Mouse (Mus musculus) lung, adult 18-20 months (tissue): ENCODE measurements around the gene Cdr1.

Experiments used
- DNase-seq, 2 experiments: peaks; one replicate each; pipeline ENCODE4 v3.0.0; 2022; ENCODE audit warnings: mixed read lengths in 2 of 2

The Cdr1 gene

DNA sequence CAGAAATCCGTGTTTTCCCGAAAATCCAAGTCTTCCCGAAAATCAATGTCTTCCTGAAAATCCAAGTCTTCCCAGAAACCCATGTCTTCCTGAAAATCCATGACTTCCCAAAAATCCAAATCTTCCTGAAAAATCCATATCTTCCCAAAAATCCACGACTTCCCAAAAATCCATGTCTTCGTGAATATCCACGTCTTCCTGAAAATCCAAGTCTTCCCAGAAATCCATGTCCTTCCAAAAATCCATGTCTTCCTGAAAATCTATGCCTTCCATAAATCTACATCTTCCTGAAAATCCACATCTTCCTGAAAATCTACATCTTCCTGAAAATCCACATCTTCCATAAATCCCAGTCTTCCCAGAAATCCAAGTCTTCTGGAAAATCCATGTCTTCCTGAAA is at the start of gene Cdr1:
Gene Cdr1, minus strand, starts transcription at position 101 of the 400 bp plus-strand sequence.
- no peak for DNase-seq

DNA sequence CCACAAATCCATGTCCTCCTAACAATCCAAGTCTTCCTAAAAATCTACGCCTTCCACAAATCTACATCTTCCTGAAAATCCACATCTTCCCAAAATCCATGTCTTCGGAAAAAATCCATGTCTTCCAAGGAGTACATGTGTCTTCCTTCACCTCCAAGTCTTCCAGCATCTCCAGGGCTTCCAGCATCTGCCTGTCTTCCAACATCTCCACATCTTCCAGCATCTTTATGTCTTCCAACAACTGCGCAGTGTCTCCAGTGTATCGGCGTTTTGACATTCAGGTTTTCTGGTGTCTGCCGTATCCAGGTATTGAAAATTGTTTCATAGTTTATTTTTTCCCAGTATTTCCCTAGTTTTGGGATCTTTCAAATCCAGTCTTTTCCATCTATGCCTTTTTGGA is 511 bp upstream of the Cdr1 start:
- DNase-seq, result no peak

DNA sequence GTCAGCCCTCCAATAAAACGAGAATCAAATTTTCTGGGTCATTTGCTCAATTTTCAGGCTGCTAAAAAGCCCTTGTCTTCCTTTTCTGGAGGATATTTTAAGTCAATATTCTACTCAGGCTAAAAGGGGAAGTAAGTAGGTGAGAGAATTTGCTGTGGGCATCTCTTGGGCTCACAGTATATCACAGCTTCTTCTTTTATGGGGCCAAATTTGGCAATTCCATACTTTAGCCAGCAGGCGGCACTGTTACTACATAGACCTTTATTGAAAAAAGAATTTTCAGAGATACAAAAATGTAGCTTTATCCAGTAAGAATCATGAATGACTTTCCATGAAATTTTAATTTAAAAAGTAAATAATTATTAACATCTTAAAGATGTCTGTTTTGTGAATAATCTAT is 18.8 kb downstream of the Cdr1 start:
- DNase-seq, result no peak

DNA sequence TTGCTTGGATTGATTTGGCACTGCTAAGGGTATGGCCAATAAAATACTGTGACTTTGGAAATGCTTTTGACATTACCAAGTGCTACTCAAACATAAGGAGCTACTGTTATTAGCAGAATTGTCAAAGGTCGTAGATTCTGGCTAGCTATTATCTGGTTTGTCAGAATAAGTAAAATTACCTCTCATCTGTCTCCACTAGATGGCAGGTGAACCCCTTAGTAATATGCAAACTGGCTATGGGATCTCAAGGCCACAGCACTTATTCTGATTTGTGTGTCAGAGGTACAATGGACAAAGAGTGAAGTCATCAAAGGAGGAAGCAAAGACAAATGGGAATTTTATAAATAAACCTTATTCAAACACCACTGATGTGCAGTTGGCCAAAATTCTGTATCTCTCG is 24.1 kb downstream of the Cdr1 start:
- DNase-seq, result no peak

DNA sequence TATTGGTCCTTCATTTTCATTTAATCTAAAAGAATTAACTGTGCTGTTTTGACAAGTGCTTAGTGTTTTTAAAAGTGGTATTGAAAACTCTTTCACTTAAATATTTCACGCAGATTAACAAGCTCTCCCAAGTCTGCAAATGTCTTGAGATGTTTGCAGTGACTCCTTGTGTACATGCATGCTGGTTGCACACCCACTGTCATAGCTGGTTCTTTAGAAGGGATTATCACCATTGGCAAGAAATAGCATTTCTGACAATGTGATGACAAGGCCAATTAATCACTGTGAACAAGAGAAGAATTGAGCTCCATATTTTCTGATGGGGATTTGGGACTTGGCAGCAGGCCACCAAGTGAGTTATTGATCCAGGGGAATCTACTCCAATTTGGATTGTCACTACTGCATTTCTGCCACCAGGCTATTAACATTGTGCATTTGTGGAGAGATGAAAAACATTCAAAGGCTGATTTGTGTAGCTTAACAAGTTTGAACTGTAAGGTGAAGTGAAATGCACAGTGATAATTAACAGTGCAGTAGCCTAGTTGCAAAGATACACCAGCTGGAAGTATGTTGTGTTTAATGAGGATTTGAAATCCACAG is 30.6 kb downstream of the Cdr1 start:
- no peak for DNase-seq

DNA sequence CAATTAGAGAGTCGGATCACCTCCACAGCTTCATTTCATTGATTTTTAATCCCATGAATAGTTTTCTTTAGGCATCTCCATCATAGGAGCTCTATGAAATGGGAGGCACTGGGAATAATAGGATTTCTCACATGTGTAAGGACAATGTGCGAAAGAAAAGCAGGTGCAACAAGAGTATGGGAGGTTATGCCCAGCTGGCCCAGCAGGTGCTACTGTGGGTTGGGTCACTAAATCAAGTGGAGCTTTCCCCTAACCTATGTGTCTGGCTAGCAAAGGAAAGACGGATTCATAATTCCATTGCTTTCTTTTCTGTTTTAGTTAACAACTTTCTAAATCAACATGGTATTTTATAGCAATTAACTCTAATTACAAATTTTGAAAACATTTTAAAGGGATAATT is 31.1 kb downstream of the Cdr1 start:
- no peak for DNase-seq

DNA sequence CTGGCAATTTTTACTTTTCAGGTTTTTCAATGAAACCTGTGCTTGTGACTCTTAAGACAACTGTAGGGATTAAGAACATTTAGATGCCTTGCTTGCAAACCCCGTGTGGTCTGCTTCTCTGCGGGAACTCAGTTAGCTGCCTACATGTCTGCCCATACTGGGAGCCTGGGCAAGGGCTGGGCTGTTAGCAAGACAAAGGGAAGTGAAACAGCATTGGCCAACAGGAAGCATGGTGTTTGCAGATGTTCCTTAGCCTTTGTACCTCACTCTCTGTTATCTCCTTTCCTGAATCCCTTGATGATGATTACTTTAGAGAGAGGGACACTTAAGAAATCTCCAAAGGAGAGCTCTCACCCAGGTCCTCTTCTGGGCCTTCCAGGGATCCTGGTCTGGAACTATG is 38.8 kb downstream of the Cdr1 start:
- DNase-seq, result peak in 1 of 2 experiments; percentile 0

DNA sequence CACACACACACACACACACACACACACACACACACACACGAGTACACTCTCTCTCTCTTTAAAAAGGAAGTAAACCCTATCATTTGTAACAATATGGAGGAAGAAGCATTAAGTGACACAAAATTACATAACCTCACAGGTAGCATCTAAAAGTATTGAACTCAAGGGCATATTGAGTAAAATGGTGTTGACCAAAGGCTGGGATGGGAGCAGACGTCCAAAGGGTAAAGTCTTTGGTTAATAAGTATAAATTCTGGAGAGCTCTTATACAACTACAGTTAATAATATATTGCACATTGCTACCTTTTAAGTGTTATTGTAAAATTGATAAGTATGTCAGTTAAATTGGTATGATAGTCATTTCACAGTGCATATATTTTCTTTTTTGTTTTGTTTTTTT is 39.9 kb downstream of the Cdr1 start:
- DNase-seq, result no peak

DNA sequence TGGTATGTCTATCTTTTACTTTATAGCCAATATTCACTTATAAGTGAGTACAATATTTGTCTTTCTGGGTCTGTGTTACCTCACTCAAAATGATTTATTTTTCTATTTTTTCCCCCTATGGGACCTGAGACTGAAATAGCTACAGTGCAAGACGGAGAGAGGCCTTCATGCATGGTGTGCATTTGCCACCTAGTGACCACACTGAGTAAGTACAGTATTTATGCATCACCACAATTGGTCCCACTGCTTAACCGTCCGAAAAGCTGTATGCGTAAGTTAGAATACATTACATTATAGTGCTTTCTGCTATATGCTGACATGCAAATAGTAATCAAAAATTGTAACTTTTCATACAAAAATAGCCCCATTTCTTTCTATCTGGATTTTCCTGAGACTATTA is 50.8 kb downstream of the Cdr1 start:
- DNase-seq, result no peak
